Mouse (Mus musculus) heart, adult 18-20 months (tissue): ENCODE measurements at regions not wholly inside any gene's neighbourhood (a gene's known extent, or its start where the extent isn't known, plus 50 kb on each side); places are given as distances from the start of the nearest gene placed in this dataset.

ENCODE experiments used
- DNase-seq, 2 experiments: peaks; one replicate each; pipeline ENCODE4 v3.0.0; 2021 to 2022; ENCODE audit warnings: mixed read lengths in 1 of 2

DNA sequence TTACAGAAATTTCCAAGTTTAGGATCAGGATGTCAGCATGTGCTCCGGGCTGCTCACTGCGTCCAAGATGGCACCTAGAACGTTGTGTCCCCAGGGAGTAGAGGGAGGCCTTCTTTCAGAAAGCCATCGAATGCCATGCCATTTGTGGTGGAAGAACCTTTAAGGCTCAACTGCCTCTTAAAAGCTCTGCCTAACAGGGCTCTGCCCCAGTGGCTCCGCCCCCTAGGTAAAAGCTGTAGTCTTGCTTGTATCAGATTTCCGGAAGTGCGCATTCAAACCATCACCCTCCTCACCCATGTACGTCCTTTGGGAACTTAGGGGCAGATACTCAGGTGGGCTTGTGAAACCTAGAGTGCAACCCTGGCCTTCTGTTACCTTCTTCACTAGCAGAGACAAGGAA, 54.0 kb upstream of the Psmd7 start:
- DNase-seq = no peak

DNA sequence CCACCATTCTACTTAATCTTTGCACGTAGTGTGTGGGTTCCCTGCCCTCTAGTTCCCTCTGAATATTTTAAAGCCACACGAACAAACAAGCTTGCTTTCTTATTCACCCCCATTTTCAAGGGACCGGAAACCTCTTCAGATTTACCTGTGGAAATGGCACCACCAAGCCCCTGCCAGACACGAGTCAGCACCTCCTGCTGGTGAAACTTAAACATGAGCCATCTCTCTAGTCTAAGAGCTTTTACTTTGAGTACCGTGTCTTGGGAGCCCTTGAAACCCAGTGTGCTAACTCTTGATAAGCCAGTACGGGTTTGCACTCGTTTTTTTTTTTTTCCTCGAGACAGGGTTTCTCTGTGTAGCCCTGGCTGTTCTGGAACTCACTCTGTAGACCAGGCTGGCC, 59.7 kb upstream of the Psmd7 start:
- no peak for DNase-seq

DNA sequence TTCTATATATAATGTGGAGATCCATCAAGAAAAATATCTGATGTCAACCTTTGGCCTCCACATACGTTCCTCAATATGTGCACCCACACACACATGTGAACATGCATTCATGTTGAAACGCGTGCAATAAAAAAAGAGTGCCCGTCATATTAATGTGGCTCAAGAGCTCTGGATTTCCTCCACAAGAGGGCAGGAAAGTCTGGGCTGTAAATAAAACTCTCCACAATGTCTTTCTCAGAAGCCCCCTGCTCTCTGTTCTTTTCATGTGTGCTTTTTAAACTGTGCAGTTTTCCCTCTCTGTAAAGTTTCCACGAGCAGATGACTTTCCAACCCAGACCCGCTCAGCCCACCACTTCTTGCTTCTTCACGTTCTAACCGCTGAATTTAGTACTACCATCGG, 62.0 kb upstream of the Psmd7 start:
- DNase-seq = no peak

DNA sequence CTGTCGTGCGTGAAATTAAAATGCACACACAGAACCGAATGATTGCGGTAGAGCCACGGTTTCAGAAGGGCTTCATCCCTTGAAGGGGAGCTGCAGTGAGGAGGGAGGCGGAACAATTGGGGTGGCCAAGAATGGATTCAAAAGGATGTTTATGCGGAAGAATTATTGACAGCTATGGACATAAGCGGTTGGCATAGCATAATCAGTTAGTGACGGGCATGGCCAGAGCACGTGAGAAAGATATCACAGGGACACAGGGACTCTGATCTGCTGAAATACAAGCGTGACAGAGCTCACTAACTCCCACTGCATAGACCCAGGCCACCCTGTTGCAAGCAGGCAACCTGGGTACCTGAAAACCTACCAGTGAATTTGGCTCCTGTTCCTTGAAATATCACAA, 63.2 kb upstream of the Psmd7 start:
- DNase-seq = no peak

DNA sequence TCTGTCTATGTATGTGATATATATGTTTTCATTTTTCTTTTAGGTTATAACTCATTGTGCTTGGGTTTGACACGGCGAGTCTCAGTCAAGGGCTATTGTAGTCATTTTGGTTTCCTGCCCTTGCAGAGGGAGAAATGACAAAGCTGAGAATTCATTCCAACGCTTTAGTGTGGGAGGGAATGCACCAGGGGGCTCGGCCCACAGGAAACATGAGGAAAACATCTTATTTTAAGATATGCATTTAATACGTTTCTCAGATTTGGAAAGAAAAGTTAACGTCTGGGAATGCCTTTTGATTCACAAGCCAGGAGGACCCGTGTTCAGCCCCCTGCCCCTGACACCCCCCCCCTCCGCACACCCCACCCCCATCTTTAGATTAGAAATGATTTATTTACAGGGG, 64.0 kb upstream of the Psmd7 start:
- DNase-seq = no peak

DNA sequence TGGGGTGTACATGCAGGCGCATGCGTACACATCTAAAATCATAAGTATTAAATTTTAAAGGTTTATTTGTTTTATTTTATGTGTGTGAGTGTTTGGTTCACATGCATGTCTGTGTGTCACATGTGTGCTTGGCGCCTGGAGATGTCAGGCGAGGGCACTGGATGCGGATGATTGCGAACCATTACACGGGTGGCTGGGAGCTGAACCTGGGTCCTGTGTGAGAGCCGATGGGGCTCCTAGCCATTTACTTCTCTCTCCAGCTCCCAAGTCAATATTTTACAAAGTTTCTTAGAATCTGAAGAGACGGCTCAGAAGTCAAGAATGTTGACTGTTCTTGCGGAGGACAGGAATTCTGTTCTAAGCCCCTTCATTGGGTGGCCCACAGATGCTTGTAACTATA, 65.4 kb upstream of the Psmd7 start:
- DNase-seq = no peak

DNA sequence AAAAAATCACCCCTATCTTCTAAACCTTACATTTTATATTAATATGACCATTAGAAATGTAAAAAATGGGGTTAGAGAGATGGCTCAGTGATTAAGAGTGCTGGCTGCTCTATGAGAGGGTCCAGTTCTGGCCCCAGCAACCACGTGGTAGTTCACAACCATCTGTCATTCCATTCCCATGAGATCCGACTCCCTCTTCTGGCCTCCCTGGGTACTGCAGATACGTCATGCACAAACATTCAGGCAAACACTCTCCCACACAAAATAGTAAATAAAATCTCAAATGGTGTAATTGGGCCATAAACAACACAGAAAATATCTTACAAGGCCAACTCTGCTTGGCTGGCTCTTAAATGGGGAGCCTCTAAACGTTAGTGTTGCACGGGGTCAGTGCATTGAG, 68.4 kb upstream of the Psmd7 start:
- DNase-seq = no peak

DNA sequence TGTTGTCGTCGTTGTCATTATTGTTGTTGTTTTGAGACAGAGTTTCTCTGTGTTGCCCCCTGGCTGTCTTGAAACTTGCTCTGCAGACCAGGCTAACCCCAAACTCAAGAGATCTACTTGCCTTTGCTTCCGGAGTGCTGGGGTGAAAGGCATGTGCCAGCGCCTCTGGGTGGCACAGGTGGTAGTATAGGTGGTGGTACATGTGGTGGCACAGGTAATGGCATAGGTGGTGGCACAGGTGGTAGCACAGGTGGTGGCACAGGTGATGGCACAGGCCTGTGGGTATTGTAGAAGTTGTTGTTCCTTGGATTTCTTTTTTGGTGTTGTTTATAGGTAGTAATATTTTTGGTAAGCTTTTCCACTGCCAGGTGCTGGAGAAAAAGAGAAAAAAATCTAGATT, 69.5 kb upstream of the Psmd7 start:
- DNase-seq = no peak

DNA sequence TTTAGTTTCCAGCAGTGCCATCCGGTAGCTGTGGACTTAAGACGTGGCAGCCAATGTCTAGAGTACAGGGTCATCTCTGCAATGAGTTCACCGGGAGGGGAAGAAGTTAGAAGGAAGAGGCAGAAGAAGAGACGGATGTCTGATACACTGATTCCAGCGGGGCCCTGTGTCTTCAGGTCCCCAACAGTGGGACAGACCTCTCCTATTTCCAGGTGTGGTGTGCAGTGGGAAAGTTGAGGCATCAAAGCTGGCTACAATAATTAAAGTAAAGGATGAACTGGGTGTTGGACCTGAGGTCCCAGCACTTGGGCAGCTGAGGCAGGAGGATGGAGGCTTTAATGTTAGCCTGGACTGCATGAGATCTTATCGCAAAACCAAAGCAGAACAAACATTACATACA, 70.1 kb upstream of the Psmd7 start:
- no peak for DNase-seq

DNA sequence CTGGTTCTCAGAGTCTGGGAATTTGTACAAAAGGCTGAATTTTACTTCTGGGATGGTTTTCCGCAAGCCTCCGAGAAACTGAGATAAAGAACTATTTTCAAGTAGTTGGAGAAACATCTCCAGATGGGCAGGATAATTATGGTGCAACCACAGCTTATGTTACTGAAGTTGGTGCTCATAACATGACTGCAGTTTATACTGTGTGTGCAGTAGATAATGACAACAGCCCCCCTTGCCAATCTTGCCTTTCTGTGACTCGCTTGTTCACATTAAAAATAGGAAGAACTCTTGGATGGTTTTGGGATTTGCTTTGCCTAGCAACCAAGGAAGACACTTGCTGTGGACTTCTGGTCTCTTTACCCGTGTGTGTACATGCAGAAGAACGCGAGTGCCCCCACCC, 72.4 kb upstream of the Psmd7 start:
- DNase-seq = no peak

DNA sequence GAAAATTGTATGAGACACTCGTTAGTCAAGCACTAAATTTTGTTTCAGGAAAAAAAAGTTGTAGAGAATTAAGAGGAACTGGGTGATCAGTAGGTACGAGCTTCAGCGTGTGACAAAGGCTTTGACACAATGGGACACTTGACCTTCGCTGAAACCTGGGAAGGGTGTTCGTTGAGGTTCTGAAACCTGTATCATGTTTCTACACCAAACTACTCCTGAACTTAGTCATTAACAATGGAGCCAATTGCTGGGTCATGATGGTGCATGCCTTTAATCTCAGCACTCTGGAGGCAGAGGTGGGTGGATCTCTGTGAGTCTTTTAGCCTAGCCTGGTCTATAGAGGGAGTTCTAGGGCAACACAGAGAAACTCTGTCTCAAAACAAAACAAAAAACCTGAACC, 81.3 kb upstream of the Psmd7 start:
- no peak for DNase-seq

DNA sequence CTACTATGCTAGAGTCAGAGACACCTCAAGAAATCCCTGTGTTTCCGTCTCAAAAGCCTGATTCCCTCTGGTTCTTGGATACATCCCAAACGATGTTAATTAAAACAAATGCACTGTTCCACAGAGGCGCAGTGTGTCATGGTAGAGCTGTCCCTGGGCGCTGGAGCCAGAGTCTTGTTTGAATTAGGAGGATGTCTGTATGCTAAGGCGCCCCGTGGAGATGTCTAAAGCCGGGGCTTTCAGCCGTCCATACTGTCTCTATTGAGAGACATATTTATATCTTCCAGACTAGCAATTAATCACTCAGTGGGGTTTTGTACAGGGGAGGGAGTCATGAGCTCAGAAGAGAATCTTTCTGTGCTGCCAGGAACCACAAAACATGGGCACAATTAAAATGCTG, 83.2 kb upstream of the Psmd7 start:
- DNase-seq = no peak

DNA sequence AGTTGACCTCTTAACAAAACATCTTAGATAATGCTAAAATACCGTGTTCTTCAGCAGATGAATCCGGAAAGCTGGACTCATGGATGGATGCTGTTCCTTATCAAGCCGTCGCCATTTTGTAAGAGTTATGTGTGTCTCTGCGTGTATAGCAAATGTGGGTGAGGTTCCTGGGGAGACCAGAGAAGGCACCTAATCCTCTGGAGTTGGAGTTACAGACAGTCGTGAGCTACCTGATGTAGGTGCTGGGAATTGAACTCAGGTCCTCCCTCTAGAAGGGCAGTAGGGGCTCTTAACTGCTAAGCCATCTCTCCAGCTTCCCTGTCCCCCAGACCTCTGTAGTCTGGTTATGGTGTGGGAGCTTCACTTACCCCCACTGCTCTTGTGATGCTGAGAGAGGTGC, 84.4 kb upstream of the Psmd7 start:
- no peak for DNase-seq

DNA sequence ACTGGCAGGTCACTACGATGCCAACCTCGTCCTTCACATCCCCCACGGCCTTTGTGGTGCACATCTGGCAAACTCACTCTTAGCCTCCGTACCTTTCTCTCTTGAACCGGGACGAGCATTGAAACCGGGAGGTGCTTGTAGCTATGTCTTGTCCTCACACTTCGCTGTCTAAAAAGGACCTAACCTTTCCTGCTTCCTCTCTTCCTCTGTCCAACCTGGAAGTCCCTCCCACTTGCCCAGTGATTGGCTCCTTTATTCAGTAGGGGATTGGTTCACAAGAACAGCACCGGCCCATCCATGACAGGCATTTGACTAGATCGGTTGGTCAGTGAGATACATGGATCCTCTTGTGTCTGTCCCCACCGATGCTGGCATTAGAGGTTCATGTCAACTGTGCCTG, 93.8 kb upstream of the Psmd7 start:
- DNase-seq = no peak

DNA sequence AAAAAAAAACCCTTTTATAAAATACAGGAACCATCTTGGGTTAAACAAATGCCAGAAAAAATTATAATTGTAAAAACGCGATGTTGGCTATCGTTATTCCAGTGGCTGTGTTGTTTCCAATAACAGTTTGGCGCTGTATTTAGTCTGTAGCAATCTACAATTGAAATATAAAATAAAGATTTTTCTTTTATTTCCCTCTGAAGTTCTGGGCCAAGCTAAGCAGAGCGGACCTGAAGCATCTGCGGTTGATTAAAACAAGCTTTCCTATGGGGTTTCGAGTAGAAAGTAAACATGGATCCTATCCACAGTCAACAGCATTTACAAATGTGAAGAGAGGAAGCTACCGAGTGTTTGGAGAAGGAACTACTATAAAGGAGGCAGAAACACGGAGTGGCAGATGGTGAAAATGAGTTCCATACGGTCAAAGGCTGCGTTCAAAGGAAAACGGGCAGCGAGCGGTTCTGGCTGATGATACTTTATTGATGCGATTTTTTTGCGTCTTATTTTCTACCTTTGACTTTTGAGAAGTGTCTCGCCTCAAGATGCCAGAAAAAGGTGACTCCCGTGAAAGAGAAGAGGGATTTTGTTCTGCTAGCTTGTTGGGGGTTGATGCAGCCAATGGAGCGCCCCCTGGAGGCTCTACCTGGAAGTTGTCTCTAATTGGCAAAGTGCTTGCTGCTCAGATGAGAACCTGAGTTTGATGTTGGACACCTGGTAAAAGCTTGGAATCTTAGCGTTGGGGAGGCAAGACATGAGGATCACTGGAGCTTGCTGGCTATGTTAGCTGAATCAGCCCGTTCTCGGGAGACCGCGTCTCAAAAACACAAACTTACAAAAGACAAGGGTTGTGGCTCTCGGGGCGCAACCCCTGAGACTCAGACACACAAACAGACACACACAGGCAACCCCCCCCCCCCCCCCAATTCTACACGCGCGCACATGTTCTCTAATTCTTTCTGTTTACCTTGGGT, 96.7 kb upstream of the Psmd7 start:
- peak in 1 of 2 experiments; percentile 17 for DNase-seq

DNA sequence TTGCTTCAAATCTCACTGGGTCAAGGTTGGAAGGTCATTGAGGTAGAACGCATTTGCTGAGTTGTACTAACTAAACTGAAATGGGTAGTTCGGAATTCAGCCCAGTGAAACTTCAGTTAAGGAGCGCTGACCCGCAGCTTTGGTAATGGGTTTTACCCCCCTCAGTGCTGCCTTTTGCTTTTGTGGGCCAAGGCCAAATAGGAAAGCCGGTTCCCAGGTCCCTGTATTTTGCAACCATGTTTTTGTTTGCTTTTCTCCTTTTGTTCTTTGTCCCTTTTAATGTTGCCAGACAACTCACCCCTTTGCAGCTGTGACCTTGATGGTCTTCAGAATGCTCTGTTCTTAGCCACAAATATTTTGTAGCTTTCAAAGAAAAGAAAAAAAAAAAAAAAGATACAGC, 98.7 kb upstream of the Psmd7 start:
- DNase-seq = no peak

DNA sequence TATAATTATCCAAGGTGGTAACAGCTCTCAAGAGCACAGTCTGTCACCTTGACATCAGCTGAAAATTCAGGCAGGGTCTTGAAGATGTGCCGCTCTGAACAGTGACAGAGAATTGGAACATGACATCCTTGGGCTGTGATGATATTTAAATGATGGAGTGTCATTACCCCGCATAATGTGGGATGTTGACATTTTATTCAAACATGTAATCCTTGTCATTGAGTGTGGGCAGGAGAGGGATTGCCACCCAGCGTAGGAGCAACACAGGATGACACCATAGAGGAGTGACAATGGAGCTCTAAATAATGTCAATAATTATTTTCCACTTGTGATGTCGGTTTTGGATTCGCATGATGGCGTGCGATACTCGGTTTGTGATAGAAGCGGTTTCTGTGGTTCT, 99.3 kb upstream of the Psmd7 start:
- DNase-seq = no peak

DNA sequence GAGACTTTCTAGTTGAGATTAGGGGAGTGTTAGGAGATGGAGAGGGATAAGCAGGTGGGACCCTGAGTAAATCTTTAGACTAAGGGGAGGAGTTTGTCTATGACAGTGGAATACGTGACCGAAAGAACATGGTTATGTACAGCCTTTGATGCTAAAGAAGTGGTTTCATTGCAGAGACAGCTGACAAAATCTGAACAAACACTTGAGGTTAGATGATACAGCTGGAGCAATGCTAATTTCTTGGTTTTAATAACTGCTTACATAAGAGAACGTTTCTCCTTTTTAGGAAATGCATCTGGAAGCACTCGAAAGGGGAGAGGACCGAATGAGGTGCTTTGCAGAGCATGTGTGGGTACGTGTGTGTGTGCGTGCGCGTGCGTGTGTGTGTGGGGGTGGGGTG, 100.8 kb upstream of the Psmd7 start:
- DNase-seq = no peak

DNA sequence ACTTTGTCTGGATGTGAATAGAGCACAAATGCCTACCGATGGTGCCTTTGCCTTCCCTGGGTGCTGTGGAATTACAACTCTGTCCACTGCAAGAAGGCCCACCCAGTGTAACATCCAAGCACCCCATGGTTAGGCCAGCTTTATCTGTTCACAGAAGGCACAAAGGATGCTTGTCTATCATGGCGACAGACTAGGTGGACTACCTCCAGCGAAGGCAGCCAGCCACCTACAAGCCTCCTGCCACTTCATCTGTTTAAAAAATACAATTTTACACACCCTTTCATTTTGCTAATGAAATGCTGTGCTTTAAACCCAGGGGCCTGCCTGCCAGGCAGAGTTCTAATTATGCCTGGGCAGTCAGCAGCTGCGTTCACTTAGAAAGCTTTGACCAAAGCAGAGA, 103.0 kb upstream of the Psmd7 start:
- no peak for DNase-seq

DNA sequence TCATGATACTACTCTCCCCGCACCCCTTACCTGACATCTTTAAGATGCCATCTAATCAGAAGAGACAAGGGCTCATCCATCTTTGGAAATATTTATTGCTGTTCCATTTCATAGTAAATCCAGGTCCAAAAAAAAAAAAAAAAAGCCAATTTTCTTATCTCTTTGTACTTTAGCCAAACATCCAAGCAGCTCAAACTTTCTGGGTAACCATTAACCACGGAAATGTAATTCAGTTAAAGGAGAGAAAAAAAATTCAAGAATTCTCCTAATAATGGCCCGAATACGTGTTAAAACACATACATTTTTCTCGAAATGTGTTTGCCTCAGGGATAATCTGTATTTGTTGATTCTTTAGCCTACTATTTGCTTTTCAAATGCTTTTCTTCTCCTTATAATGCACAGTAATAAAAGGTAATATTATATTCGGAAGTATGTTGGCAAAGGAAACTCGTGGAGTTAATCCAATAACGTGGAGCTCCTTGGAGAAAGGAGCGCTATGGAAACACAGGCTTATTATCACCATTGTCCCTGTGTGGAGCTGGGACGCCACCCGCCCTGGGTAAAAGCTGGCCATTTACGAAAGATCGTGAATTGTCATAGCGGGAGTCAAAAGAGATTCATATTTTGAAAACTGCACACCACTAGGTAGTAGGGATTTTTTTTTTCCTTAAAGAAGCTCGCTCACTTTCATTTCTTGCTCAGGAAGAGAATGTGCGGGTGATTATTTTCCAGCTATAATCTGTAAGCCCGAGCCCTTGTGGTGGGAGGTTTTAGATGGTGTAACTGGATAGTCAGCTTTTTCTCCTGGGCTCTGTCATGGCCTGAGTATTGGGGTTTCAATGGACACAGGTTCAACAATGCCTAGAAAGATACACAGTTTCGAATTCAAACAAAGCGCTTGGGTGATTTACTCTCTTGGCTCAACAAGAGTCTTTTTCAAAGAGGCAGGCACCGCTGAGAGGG, 108.4 kb upstream of the Psmd7 start:
- DNase-seq = no peak

DNA sequence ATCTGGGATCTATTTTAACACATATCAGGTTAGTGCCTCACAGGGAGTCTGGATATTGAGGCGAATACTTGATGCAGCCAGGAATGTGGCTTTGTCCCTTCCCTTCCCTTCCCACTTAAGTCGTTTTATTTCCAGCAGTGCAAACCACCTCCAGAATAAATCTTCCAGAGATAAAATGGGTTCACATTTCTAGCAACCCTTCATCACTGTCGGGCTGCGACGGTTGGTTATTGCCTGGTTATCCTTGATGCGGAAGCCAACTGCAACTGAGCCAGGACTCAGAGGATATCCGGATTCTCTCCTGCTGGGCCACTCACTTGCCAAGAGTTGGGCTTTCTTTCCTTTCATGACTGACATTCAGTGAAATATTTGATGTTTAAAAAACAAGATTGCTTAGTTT, 111.0 kb upstream of the Psmd7 start:
- DNase-seq = no peak

DNA sequence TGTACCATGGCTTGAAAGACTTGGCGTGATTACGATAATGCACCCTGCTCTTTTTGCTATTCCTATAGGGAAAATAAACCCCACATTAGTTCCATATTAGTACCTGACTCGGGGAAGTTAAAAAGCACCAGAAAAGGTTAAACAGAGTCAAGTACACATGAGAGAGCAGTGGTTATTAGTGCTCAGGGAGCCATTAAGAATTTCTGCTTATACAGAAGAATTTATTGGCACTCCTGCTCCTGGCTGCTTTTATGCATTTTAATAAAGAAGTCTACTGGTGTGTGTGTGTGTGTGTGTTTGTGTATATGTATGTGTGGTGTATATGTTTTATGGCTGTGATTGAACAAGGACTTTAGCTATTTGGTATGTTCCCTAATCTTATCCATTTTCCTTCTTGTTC, 111.5 kb upstream of the Psmd7 start:
- no peak for DNase-seq

DNA sequence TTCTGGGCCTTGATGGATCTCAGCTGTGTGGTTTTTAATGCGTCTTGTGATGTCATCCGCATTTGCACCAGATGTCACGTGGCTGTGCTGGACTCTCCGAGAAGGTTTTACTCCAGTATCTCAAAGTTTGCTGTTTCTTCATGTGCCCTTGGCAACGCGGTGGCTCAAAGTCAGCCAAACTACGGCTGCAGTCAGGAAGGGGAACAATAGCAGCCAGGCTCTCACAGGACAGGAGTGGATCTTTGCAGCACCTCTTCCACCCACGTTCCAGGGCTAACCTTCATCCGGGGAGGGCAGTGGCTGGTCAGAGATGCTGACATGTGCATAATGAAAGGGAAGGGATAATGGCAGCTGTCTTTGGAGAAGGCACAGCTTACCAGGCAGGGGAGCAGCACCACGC, 127.6 kb upstream of the Psmd7 start:
- no peak for DNase-seq
